Mouse (Mus musculus): ENCODE data around the gene Saa2. TPM values are rescaled to one million over a fixed set of nuclear protein-coding genes. Genes with fewer than 3 reads are reported as not detected.
"Not testable (repeated sequence)": the region's sequence is repeated elsewhere in the genome, so short reads cannot be mapped to it uniquely, and the experiment has no call there.

The Saa2 gene
- polyA plus RNA-seq, 1 experiment from 2014 or later, result 0.09 TPM

- ATAC-seq (no peak), DNase-seq (ENCODE audit: low read depth, low spot score) (no peak)
- H3K27me3 ChIP-seq, result no peaks in the 10 kb centered on the region
- no peak for TF ChIP-seq CTCF (IDR thresholded peaks at IDR 0.05)
- ChIA-PET CTCF (interaction anchor here (1.4 to 1.6 kb wide), 2 partner anchors 9 to 10 kb away, joined by 4 read pairs; partner anchors contain the start of gene Saa3), POLR2A (interaction anchor here (1.2 kb wide), 1 partner anchor 32 kb away, joined by 6 read pairs; no protein-coding TSS in a partner anchor)
- in situ Hi-C loops (cut with MboI; ENCODE audit: low pct_unique_long_range_greater_than_20kb), result no loop called here
Measured at GRCm38 (mm10) chr7:46723849-46724248, 27.7 kb upstream of the Saa2 start.

GRCm38 (mm10) chr7:46724396-46724795 lies 27.2 kb upstream of the Saa2 start:
- CTCF ChIA-PET, result interaction anchor here (1.4 to 1.6 kb wide), 2 partner anchors 9 to 10 kb away, joined by 4 read pairs; partner anchors contain the start of gene Saa3
- POLR2A ChIA-PET, result interaction anchor here (1.2 kb wide), 1 partner anchor 32 kb away, joined by 6 read pairs; no protein-coding TSS in a partner anchor
- ATAC-seq (no peak), DNase-seq (ENCODE audit: low read depth, low spot score) (no peak)
- in situ Hi-C loops (cut with MboI; ENCODE audit: low pct_unique_long_range_greater_than_20kb), result no loop called here
- TF ChIP-seq CTCF (IDR thresholded peaks at IDR 0.05), result no peak
- no peaks in the 10 kb centered on the region for H3K27me3 ChIP-seq

- no peak for TF ChIP-seq CTCF (IDR thresholded peaks at IDR 0.05)
- ChIA-PET CTCF (no interaction called here), POLR2A (no interaction called here)
- H3K27me3 ChIP-seq, result no peaks in the 10 kb centered on the region
- in situ Hi-C loops (cut with MboI; ENCODE audit: low pct_unique_long_range_greater_than_20kb), result no loop called here
- DNase-seq (ENCODE audit: low read depth, low spot score), result no peak
- ATAC-seq, result peak; percentile 72
Measured at GRCm38 (mm10) chr7:46727584-46727983, 24.0 kb upstream of the Saa2 start.

GRCm38 (mm10) chr7:46732458-46732857 lies 19.1 kb upstream of the Saa2 start, which contains the start of gene Saa4:
Gene Saa4 (minus strand): TSS chr7:46732603.
- H3K27me3 ChIP-seq, result no peaks in the 10 kb centered on the region
- CTCF ChIA-PET, result interaction anchor here (0.8 kb wide), 1 partner anchor 13 kb away, joined by 3 read pairs; no protein-coding TSS in a partner anchor
- DNase-seq (ENCODE audit: low read depth, low spot score) (no peak), ATAC-seq (no peak)
- in situ Hi-C loops (cut with MboI; ENCODE audit: low pct_unique_long_range_greater_than_20kb), result no loop called here
- POLR2A ChIA-PET, result no interaction called here
- no peak for TF ChIP-seq CTCF (IDR thresholded peaks at IDR 0.05)

- no peak for TF ChIP-seq CTCF (IDR thresholded peaks at IDR 0.05)
Measured at GRCm38 (mm10) chr7:46734983-46735382, 16.6 kb upstream of the Saa2 start.

GRCm38 (mm10) chr7:46738561-46739460 lies 12.8 kb upstream of the Saa2 start:
- no peak for TF ChIP-seq CTCF (IDR thresholded peaks at IDR 0.05)
- ChIA-PET POLR2A (no interaction called here), CTCF (interaction anchor here (1.1 kb wide), 1 partner anchor 25 kb away, joined by 3 read pairs; no protein-coding TSS in a partner anchor)
- DNase-seq (ENCODE audit: low read depth, low spot score) (no peak), ATAC-seq (no peak)
- in situ Hi-C loops (cut with MboI; ENCODE audit: low pct_unique_long_range_greater_than_20kb), result no loop called here
- no peaks in the 10 kb centered on the region for H3K27me3 ChIP-seq

More at GRCm38 (mm10) chr7:46734983-46735382, 16.6 kb upstream of the Saa2 start:
- DNase-seq (ENCODE audit: low read depth, low spot score) (no peak), ATAC-seq (no peak)
- ChIA-PET POLR2A (interaction anchor here (0.6 kb wide), 1 partner anchor 1122 kb away, joined by 3 read pairs; no protein-coding TSS in a partner anchor), CTCF (interaction anchor here (1.1 to 1.5 kb wide), 3 partner anchors 10 to 20 kb away, joined by 3 to 6 read pairs (median 4); no protein-coding TSS in a partner anchor)
- H3K27me3 ChIP-seq, result no peaks in the 10 kb centered on the region
- in situ Hi-C loops (cut with MboI; ENCODE audit: low pct_unique_long_range_greater_than_20kb), result no loop called here

GRCm38 (mm10) chr7:46740041-46740440 lies 11.5 kb upstream of the Saa2 start:
- POLR2A ChIA-PET; ATAC-seq; DNase-seq (ENCODE audit: low read depth, low spot score); in situ Hi-C loops (cut with MboI; ENCODE audit: low pct_unique_long_range_greater_than_20kb); H3K27me3 ChIP-seq; CTCF ChIA-PET: not testable (repeated sequence)

GRCm38 (mm10) chr7:46742880-46743279 lies 8.7 kb upstream of the Saa2 start, which contains the start of gene Saa1:
Gene Saa1 (minus strand): TSS chr7:46742980.
- CTCF ChIA-PET; DNase-seq (ENCODE audit: low read depth, low spot score); H3K27me3 ChIP-seq; in situ Hi-C loops (cut with MboI; ENCODE audit: low pct_unique_long_range_greater_than_20kb); ATAC-seq: not testable (repeated sequence)
- POLR2A ChIA-PET, result interaction anchor here (0.7 kb wide), 1 partner anchor 8 kb away, joined by 3 read pairs; the partner anchor contains the start of gene Saa2

- POLR2A ChIA-PET, result interaction anchor here (1.1 kb wide), 1 partner anchor 28 kb away, joined by 3 read pairs; no protein-coding TSS in a partner anchor
- no peak for ATAC-seq
Measured at GRCm38 (mm10) chr7:46745816-46746215, 5.8 kb upstream of the Saa2 start.

GRCm38 (mm10) chr7:46746381-46746780 lies 5.2 kb upstream of the Saa2 start:
- in situ Hi-C loops (cut with MboI; ENCODE audit: low pct_unique_long_range_greater_than_20kb), result no loop called here
- ATAC-seq (no peak), DNase-seq (ENCODE audit: low read depth, low spot score) (no peak)
- CTCF ChIA-PET, result interaction anchor here (1.2 to 1.4 kb wide), 2 partner anchors 11 to 35 kb away, joined by 3 to 6 read pairs; no protein-coding TSS in a partner anchor
- no peak for TF ChIP-seq CTCF (IDR thresholded peaks at IDR 0.05)
- H3K27me3 ChIP-seq, result no peaks in the 10 kb centered on the region
- POLR2A ChIA-PET, result no interaction called here

More at GRCm38 (mm10) chr7:46745816-46746215, 5.8 kb upstream of the Saa2 start:
- in situ Hi-C loops (cut with MboI; ENCODE audit: low pct_unique_long_range_greater_than_20kb), result no loop called here
- TF ChIP-seq CTCF (IDR thresholded peaks at IDR 0.05), result no peak
- H3K27me3 ChIP-seq, result no peaks in the 10 kb centered on the region
- DNase-seq (ENCODE audit: low read depth, low spot score), result no peak
- CTCF ChIA-PET, result interaction anchor here (0.6 to 1.4 kb wide), 3 partner anchors 10 to 35 kb away, joined by 3 to 6 read pairs (median 3); no protein-coding TSS in a partner anchor
